Mouse (Mus musculus): ENCODE results near the gene Hoxb5.
A peak's percentile ranks its signal among the peaks of the same experiment; 100 is the strongest.

Hoxb5 gene

DNA sequence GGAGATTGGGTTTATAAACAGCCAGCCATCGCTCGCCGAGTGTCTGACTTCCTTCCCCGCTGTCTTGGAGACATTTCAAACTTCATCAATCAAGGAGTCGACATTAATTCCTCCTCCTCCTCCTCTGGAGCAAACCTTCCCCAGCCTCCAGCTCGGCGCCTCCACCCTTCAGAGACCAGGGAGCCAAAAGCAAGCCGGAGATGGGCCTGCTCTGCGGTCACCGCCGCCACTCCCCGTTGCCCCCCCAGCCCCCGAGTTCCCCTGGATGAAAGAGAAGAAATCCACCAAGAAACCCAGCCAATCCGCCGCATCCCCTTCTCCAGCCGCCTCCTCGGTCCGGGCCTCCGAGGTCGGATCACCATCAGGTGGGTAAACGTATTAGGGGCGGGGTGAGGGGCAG, 48.7 kb downstream of the Hoxb5 start:
- DNase-seq (ENCODE audit: low spot score in 2 of 2) = peak in 1 of 2 experiments; percentile 44

DNA sequence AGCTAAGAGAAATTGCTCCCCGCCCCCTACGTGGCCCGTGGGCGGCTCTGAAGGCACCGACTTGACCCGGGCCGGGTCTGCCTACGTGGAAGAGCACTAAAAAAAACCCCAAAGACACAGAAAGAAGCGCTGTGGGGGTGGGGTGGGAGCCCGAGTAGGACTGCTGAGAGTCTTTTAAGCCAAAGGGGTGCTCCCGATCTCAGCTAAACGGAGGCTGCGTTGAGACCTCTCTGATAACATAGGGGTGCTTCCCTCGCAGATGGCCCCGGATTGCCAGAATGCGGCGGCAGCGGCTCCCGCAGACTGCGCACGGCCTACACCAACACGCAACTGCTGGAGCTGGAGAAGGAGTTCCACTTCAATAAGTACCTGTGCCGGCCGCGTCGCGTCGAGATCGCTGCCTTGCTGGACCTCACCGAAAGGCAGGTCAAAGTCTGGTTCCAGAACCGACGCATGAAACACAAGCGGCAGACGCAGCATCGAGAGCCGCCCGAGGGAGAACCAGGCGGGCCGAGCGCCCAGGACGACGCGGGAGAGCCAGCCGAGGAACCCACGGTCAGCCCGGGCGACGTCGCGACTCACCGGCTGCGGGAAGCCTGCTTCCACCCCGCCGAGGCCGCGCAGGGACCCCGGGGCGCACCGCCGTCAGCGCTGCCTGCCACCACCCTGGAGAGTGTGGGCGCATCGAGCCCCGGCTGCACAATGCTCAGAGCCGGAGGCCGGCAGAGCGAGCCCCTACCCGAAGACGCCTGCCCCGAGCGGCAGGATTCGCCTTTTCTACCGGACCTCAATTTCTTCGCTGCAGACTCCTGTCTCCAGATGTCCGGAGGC, 49.8 kb downstream of the Hoxb5 start:
- DNase-seq (ENCODE audit: low spot score in 2 of 2) = peak in 1 of 2 experiments; percentile 38

DNA sequence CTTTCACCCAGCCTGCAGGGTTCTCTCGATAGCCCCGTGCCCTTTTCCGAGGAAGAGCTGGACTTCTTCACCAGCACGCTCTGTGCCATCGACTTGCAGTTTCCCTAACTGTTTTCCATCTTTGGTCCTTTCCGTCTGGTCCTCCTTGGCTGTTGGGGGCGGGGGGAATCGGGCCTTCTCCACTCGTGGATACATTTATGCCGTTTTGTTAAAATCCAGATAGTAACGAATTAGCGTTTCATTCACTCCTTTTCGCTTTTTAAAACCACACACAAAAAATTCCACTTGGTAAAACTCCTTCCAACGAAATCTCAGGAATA, 50.3 kb downstream of the Hoxb5 start:
- DNase-seq (ENCODE audit: low spot score in 2 of 2) = no peak

DNA sequence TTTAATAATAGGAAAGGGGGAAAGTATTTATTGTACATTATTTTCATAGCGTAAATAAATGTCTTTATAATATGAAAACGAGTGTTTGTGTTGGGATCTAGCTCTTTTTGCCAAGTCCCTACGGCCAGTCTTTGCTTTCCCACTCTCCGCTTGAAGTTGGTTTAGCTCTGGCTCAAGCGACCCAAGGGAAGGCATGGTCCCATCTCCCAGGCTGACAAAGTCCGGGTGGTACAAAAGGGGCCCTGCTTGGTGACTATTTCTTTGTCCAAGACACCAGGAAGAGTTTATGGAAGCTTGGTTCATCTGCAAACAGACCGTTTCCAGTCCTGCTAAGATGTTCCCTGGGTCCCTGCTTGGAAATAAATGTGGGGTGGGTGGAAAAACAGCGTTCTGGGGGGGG, 50.8 kb downstream of the Hoxb5 start:
- no peak for DNase-seq (ENCODE audit: low spot score in 2 of 2)

DNA sequence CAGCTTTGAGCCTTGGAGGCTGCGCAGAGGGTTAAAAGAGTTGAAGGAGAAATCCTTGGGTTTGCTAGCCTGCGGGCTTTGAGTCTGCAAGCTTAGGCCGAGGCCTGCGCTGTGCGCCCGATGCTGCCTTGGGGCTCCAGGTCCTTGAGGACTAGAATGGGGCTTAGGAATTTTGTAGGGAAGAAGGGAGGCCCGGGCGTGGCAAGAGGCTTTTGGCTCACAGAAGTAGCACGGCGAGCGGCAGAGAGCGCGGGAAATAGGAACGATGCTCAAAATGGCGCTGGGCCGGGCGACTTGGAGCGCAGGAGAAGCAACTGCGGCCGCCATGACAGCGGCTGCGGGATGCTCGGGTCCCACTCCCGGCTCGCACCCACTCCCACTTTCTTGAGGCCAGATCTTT, 51.2 kb downstream of the Hoxb5 start:
- DNase-seq (ENCODE audit: low spot score in 2 of 2) = peak in 1 of 2 experiments; percentile 38

DNA sequence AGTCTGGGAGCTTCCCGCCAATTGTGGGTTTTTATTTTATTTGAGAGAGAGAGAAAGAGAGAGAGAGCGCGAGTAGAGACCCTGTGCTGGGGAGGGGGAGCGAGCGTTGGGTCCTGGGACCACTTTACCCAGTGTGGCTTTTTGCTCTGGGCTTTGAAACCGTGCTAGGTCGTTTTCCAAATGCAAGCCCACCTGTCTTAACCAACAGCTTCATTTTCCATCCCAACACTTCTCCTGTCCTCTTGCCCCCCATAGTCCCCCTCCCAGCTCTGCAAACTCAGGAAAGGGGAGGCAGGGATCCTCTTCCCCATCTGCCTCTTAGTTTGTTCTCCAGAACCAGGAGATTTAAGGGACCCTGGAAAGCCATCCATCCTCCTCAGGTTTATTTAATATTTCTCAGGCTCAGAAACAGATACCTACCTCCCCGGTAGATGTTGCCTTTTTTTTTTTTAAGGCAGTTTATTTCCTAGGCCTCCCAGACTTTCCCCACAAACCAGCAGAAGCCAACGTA, 51.7 kb downstream of the Hoxb5 start:
- no peak for DNase-seq (ENCODE audit: low spot score in 2 of 2)
